Mouse (Mus musculus) ES-Bruce4 (cell line): Measurements from ENCODE around the gene Gfap.

Experiments used
- CTCF ChIP-seq: IDR thresholded peaks from one replicate; pipeline ENCODE4 v1.8.1; 2011; ENCODE audit warnings: low read depth, low read length
- EP300 ChIP-seq: IDR thresholded peaks from 2 replicates; pipeline ENCODE4 v1.6.1; 2011; ENCODE audit warnings: low read depth, low read length; ENCODE audit not compliant: insufficient read depth

- TF ChIP-seq EP300 (no peak), CTCF (no peak)
Observed at GRCm38 (mm10) chr11:102881314-102882198, 19.2 kb downstream of the Gfap start.
